Mouse (Mus musculus): ENCODE measurements around the gene Ncor2. TPM values are rescaled to one million over a fixed set of nuclear protein-coding genes. Genes with fewer than 3 reads are reported as not detected.

Gene Ncor2
- polyA plus RNA-seq, 1 experiment from 2014 or later, result 21.2 TPM

DNA sequence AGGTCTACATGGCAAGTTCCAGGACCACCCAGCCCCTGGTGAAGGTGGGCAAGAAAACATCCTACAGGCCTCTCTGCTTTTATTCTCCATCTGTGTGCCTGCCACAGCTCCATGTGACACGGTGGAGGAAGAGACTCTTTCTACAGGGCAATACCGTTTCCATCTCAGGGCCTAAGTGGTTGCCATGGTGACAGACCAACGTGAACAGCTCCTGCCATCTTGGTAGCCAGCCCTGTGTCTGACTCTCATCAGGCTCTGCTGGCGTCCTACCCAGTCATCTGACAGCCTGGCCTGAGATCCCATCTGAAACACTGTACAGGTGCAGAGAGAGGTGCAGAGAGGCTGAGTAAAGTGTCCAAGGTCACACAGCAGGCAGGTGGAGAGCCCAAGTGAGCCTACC, 45.4 kb downstream of the Ncor2 start:
- H3K27me3 ChIP-seq (ENCODE audit: control insufficient read depth, insufficient read depth, low read length), result no peaks in the 10 kb centered on the region
- ATAC-seq (ENCODE audit: low FRiP score), result no peak
- peaks cover 43% of the 10 kb centered on the region for H3K4me1 ChIP-seq (replicated peaks; ENCODE audit: control insufficient read depth, insufficient read depth, low read length)
- H3K9me3 ChIP-seq (ENCODE audit: control insufficient read depth, low read length), result no peaks in the 10 kb centered on the region
- no peak overlapping the region for H3K9ac ChIP-seq (ENCODE audit: low read depth, low read length)
- 42% methylated on average over 4 of the region's 4 CpGs for WGBS
- no peak overlapping the region for H3K4me3 ChIP-seq (ENCODE audit: low read depth, low read length)
- H3K4me2 ChIP-seq (replicated peaks; ENCODE audit: low read depth, low read length), result no peak overlapping the region
- no peaks in the 10 kb centered on the region for H3K36me3 ChIP-seq (ENCODE audit: control insufficient read depth, insufficient read depth, low read length)
- DNase-seq (ENCODE audit: low spot score), result no peak
- peak overlapping the region; percentile 80 for H3K27ac ChIP-seq (ENCODE audit: low read depth, low read length)

DNA sequence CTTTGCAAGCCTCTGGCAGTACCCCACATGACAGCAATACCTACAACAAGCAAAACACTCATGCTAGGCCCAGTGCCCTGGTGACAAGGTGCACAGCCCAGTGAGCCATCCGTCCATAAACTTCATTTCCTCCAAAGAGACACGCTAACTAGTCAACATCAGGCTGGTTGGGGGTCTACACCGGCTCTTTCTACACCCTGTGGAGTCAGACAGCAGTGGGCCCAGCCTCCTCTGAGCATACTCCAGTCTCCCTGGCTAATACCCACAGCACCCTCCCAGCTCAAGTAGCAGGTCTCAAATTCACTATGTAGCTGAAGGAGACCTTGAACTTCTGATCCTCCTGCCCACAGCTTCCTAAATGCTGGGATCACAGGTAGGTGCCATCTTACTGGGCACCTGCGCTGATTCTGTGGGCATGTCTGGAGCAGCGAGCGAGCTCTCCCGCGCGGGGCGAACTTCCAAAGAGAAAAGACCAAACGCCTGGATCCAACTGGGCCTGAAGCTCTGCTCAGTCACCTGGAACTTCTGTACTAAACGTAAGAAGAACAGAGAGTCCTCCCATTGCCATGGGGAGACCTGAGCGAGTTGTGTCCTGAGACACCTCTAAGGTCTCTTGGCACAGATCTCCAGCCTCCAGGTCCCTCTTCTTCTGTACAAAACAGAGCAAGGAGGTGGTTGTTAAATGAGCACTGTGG, 46.3 kb downstream of the Ncor2 start:
- H3K4me3 ChIP-seq (ENCODE audit: low read depth, low read length), result no peak overlapping the region
- DNase-seq (ENCODE audit: low spot score) (no peak), ATAC-seq (ENCODE audit: low FRiP score) (no peak)
- no peak overlapping the region for H3K4me2 ChIP-seq (replicated peaks; ENCODE audit: low read depth, low read length)
- peaks cover 43% of the 10 kb centered on the region for H3K4me1 ChIP-seq (replicated peaks; ENCODE audit: control insufficient read depth, insufficient read depth, low read length)
- no peaks in the 10 kb centered on the region for H3K36me3 ChIP-seq (ENCODE audit: control insufficient read depth, insufficient read depth, low read length)
- WGBS, result 94% methylated on average over 13 of the region's 13 CpGs
- H3K27me3 ChIP-seq (ENCODE audit: control insufficient read depth, insufficient read depth, low read length), result no peaks in the 10 kb centered on the region
- no peak overlapping the region for H3K27ac ChIP-seq (ENCODE audit: low read depth, low read length)
- H3K9ac ChIP-seq (ENCODE audit: low read depth, low read length), result no peak overlapping the region
- H3K9me3 ChIP-seq (ENCODE audit: control insufficient read depth, low read length), result no peaks in the 10 kb centered on the region

DNA sequence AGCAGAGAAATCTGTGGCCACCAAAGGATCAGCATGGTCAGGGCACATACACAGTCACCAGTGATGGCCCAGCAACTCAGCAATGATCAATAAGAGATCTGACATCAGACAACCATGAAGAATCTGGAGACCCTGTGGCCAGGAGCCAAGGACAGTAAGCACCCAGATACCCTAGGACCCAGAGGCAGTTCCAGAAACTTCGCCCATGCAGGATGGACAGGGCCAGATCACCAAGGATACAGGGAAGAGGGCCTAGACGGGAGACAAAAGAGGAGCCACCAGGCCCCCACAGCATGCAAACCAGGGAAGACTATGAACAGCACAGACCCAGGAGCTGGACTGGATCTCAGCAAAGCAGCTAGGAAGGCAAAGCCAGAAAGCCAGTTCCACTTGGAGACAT, 47.0 kb downstream of the Ncor2 start:
- no peak overlapping the region for H3K9ac ChIP-seq (ENCODE audit: low read depth, low read length)
- H3K9me3 ChIP-seq (ENCODE audit: control insufficient read depth, low read length), result no peaks in the 10 kb centered on the region
- no peak overlapping the region for H3K4me3 ChIP-seq (ENCODE audit: low read depth, low read length)
- ATAC-seq (ENCODE audit: low FRiP score), result no peak
- no peaks in the 10 kb centered on the region for H3K27me3 ChIP-seq (ENCODE audit: control insufficient read depth, insufficient read depth, low read length)
- H3K27ac ChIP-seq (ENCODE audit: low read depth, low read length), result no peak overlapping the region
- 80% methylated on average over 2 of the region's 2 CpGs for WGBS
- no peak for DNase-seq (ENCODE audit: low spot score)
- H3K4me1 ChIP-seq (replicated peaks; ENCODE audit: control insufficient read depth, insufficient read depth, low read length), result peaks cover 37% of the 10 kb centered on the region
- no peaks in the 10 kb centered on the region for H3K36me3 ChIP-seq (ENCODE audit: control insufficient read depth, insufficient read depth, low read length)
- H3K4me2 ChIP-seq (replicated peaks; ENCODE audit: low read depth, low read length), result no peak overlapping the region

DNA sequence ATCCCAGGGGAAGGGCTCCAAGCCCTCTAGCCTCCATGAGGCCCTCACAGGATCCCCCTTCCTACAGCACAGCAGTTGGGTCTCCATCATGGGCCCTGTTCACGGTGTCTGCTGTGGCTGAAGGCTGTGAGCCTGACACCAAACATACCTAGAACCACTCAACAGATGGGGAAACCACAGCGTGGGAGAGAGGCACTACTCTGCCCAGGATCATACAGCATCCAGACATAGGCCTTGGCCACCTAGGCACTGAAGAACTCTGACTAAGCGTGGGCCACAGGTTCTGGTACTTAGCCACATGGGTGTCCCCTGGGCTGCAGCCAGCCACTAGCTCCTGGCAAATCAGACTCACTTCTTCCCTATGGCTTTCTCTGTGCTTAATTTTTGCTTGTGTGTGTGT, 48.6 kb downstream of the Ncor2 start:
- H3K4me3 ChIP-seq (ENCODE audit: low read depth, low read length), result no peak overlapping the region
- 85% methylated on average over 3 of the region's 3 CpGs for WGBS
- H3K9ac ChIP-seq (ENCODE audit: low read depth, low read length), result no peak overlapping the region
- H3K4me1 ChIP-seq (replicated peaks; ENCODE audit: control insufficient read depth, insufficient read depth, low read length), result peaks cover 29% of the 10 kb centered on the region
- H3K27me3 ChIP-seq (ENCODE audit: control insufficient read depth, insufficient read depth, low read length), result no peaks in the 10 kb centered on the region
- ATAC-seq (ENCODE audit: low FRiP score) (no peak), DNase-seq (ENCODE audit: low spot score) (no peak)
- no peaks in the 10 kb centered on the region for H3K9me3 ChIP-seq (ENCODE audit: control insufficient read depth, low read length)
- no peak overlapping the region for H3K27ac ChIP-seq (ENCODE audit: low read depth, low read length)
- H3K4me2 ChIP-seq (replicated peaks; ENCODE audit: low read depth, low read length), result no peak overlapping the region
- H3K36me3 ChIP-seq (ENCODE audit: control insufficient read depth, insufficient read depth, low read length), result no peaks in the 10 kb centered on the region

DNA sequence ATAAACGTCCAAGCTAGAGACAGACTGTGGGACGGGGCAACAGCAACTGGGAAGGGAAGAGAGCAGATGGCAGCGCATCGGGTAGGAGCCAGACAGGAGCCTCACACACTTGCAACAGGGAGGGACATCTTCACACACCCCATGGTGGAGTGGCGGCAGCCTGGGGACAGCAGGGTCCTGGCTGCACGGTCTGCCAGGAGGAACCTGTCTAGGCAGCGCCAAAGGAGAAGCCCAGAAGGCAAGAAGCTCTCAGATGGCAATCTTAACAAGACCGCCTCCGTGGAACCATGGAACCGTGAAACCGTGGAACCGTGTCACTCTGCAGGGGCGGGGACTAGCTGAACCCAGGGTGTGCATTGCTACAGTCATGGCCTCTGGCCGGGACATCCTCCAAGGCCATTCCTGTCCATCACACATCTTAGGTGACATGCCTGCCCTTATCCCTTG, 50.1 kb downstream of the Ncor2 start:
- peak overlapping the region; percentile 36; the same call in 1 of the 2 replicates for H3K27ac ChIP-seq (ENCODE audit: low read depth, low read length)
- H3K9me3 ChIP-seq (ENCODE audit: control insufficient read depth, low read length), result no peaks in the 10 kb centered on the region
- H3K4me1 ChIP-seq (replicated peaks; ENCODE audit: control insufficient read depth, insufficient read depth, low read length), result peaks cover 22% of the 10 kb centered on the region
- WGBS, result 78% methylated on average over 14 of the region's 14 CpGs
- no peak overlapping the region for H3K9ac ChIP-seq (ENCODE audit: low read depth, low read length)
- H3K4me3 ChIP-seq (ENCODE audit: low read depth, low read length), result no peak overlapping the region
- DNase-seq (ENCODE audit: low spot score) (no peak), ATAC-seq (ENCODE audit: low FRiP score) (no peak)
- no peak overlapping the region for H3K4me2 ChIP-seq (replicated peaks; ENCODE audit: low read depth, low read length)
- no peaks in the 10 kb centered on the region for H3K36me3 ChIP-seq (ENCODE audit: control insufficient read depth, insufficient read depth, low read length)
- no peaks in the 10 kb centered on the region for H3K27me3 ChIP-seq (ENCODE audit: control insufficient read depth, insufficient read depth, low read length)

DNA sequence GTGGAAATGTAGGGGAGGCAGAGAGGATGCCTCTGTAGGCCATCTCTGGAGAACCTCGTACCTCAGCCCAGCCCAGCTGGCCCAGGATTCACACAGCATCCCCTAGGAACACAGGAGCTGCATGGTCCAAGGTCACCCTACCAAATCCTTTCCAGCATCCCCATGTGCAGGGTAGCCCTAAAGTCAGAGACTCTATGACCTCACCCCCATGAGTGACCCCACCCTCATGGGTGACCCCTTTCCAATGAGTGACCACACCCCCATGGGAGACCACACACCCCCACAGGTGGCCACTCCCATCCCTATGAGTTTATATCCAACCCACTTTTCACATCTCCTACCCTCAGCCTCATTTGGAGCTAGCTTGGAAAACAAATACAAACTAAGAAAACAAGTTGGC, 51.1 kb downstream of the Ncor2 start:
- peaks cover 20% of the 10 kb centered on the region for H3K4me1 ChIP-seq (replicated peaks; ENCODE audit: control insufficient read depth, insufficient read depth, low read length)
- WGBS, result 85% methylated on average over 1 of the region's 1 CpGs

DNA sequence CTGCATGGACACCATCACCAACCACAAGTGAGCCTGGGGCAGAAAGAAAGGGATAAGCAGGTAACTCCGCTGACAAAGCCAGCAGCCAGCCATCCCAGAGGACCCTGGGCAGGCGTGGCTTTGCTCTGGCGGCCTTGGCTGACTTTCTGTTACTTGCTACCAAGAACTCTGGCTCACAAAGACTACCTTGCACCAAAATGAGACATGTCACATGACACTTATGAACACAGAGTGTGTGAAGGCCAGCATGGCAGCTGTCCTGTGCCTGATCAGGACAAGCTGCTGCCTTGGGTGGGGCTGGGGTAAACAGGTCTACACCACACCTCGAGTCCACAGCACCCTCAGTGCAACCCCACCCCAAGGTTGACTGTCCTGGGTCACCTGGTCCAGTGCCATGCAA, 51.6 kb downstream of the Ncor2 start:
- Histone ChIP-seq H3K4me2 (replicated peaks; ENCODE audit: low read depth, low read length) (no peak overlapping the region), H3K27ac (ENCODE audit: low read depth, low read length) (no peak overlapping the region), H3K4me1 (replicated peaks; ENCODE audit: control insufficient read depth, insufficient read depth, low read length) (peaks cover 20% of the 10 kb centered on the region), H3K9ac (ENCODE audit: low read depth, low read length) (no peak overlapping the region), H3K4me3 (ENCODE audit: low read depth, low read length) (no peak overlapping the region), H3K9me3 (ENCODE audit: control insufficient read depth, low read length) (no peaks in the 10 kb centered on the region), H3K36me3 (ENCODE audit: control insufficient read depth, insufficient read depth, low read length) (no peaks in the 10 kb centered on the region), H3K27me3 (ENCODE audit: control insufficient read depth, insufficient read depth, low read length) (no peaks in the 10 kb centered on the region)
- no peak for DNase-seq (ENCODE audit: low spot score)
- 96% methylated on average over 4 of the region's 4 CpGs for WGBS
- ATAC-seq (ENCODE audit: low FRiP score), result no peak

More for the DNA sequence above, 51.1 kb downstream of the Ncor2 start:
- Histone ChIP-seq H3K9me3 (ENCODE audit: control insufficient read depth, low read length) (no peaks in the 10 kb centered on the region), H3K36me3 (ENCODE audit: control insufficient read depth, insufficient read depth, low read length) (no peaks in the 10 kb centered on the region), H3K9ac (ENCODE audit: low read depth, low read length) (no peak overlapping the region), H3K4me2 (replicated peaks; ENCODE audit: low read depth, low read length) (no peak overlapping the region), H3K27ac (ENCODE audit: low read depth, low read length) (no peak overlapping the region), H3K27me3 (ENCODE audit: control insufficient read depth, insufficient read depth, low read length) (no peaks in the 10 kb centered on the region), H3K4me3 (ENCODE audit: low read depth, low read length) (no peak overlapping the region)
- ATAC-seq (ENCODE audit: low FRiP score) (no peak), DNase-seq (ENCODE audit: low spot score) (no peak)

DNA sequence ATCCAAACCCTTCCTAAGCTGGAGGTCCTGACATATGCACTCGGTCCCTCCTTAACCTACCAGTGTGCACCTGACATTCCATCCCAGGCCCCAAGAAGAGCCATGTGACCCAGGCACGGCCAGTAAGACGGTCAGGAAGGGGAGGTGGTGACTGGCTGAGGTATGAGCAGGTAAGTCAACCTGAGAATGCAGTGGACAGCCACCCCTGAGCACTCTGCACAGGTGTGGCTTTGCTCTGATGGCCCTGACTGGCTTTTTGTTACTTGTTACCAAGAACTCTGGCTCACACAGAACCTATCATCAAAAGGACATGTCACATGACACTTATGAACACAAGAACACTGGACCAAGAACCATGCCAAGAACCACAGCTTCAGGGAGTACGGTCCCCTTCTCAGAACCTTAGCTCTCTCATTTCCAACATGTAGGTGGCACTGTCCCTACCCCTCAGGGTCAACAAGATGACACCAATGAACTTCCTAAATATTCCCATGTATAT, 53.0 kb downstream of the Ncor2 start:
- Histone ChIP-seq H3K4me1 (replicated peaks; ENCODE audit: control insufficient read depth, insufficient read depth, low read length) (peaks cover 11% of the 10 kb centered on the region), H3K27me3 (ENCODE audit: control insufficient read depth, insufficient read depth, low read length) (no peaks in the 10 kb centered on the region), H3K4me3 (ENCODE audit: low read depth, low read length) (no peak overlapping the region), H3K9me3 (ENCODE audit: control insufficient read depth, low read length) (no peaks in the 10 kb centered on the region), H3K36me3 (ENCODE audit: control insufficient read depth, insufficient read depth, low read length) (no peaks in the 10 kb centered on the region), H3K9ac (ENCODE audit: low read depth, low read length) (no peak overlapping the region), H3K4me2 (replicated peaks; ENCODE audit: low read depth, low read length) (no peak overlapping the region), H3K27ac (ENCODE audit: low read depth, low read length) (no peak overlapping the region)
- no peak for DNase-seq (ENCODE audit: low spot score)
- 77% methylated on average over 4 of the region's 4 CpGs for WGBS
- ATAC-seq (ENCODE audit: low FRiP score), result no peak

DNA sequence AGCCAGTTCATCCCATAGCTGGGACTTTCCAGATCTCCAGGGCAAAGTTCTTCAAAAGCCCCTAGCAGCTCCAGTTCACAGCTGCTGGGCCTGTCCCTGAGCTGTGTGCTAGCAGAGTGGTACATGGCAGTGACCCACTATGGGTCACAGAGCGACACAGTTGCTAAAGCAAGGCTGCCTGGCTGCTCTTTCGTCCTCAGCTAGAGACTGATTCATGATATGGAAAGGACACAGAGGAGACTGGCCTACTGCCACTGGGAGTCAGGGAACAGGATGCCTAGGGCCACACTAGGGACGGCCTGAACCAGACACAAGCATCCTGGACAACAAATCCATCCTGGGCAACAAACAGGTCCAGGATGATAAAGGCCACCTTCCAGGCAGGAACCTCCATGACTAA, 53.8 kb downstream of the Ncor2 start:
- 82% methylated on average over 3 of the region's 3 CpGs for WGBS
- ATAC-seq (ENCODE audit: low FRiP score) (no peak), DNase-seq (ENCODE audit: low spot score) (no peak)
- H3K9me3 ChIP-seq (ENCODE audit: control insufficient read depth, low read length), result no peaks in the 10 kb centered on the region
- H3K9ac ChIP-seq (ENCODE audit: low read depth, low read length), result no peak overlapping the region
- no peaks in the 10 kb centered on the region for H3K27me3 ChIP-seq (ENCODE audit: control insufficient read depth, insufficient read depth, low read length)
- no peak overlapping the region for H3K27ac ChIP-seq (ENCODE audit: low read depth, low read length)
- H3K4me1 ChIP-seq (replicated peaks; ENCODE audit: control insufficient read depth, insufficient read depth, low read length), result peaks cover 10% of the 10 kb centered on the region; the same call in 1 of the 2 replicates
- H3K36me3 ChIP-seq (ENCODE audit: control insufficient read depth, insufficient read depth, low read length), result no peaks in the 10 kb centered on the region
- no peak overlapping the region for H3K4me3 ChIP-seq (ENCODE audit: low read depth, low read length)
- H3K4me2 ChIP-seq (replicated peaks; ENCODE audit: low read depth, low read length), result no peak overlapping the region
